Mouse (Mus musculus): ENCODE results near the gene Endod1.

Endod1 gene

GRCm38 (mm10) chr9:14335829-14336228 lies 45.5 kb downstream of the Endod1 start:
- no peak for DNase-seq (ENCODE audit: low read depth, low spot score)

DNA sequence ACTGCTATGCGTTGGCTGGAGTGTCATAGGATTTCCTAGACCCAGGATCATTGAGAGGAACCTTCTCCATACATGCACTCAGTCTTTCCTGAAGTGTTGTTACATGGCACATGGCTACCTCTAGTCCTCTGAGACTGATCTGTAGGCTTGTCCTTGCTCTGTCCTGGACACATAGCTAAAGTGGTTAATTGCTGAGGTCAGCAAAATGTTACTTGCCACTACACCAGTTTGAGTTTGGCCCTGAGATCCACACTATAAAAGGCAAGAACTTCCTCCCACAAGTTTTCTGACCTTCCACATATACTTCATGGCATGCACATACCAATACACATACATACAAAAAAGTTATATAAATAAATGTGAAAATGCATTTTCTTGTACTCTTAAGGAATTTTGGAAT lies 64.7 kb downstream of the Endod1 start:
- no peak for DNase-seq (ENCODE audit: low read depth, low spot score)

DNA sequence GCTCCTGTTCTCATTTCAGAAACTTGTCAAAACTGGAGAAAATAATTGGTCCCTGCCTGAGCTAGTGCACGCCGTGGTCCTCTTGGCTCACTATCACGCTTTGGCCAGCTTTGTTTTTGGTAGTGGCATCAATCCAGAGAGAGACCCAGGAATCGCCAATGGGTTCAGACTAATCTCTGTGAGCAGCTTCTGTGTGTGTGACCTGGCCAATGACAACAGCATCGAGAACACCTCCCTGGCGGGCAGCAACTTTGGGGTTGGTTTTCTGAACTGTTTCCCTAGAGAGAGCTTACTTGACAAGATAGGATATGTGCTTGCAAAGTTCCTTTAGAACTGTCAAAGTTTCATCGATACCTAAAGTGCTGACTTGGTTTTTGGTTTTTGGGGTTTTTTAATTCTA lies 66.8 kb downstream of the Endod1 start:
- DNase-seq (ENCODE audit: low read depth, low spot score), result no peak

- no peak for DNase-seq (ENCODE audit: low read depth, low spot score)
These were observed 67.3 kb downstream of the Endod1 start for GRCm38 (mm10) chr9:14313968-14314367.

DNA sequence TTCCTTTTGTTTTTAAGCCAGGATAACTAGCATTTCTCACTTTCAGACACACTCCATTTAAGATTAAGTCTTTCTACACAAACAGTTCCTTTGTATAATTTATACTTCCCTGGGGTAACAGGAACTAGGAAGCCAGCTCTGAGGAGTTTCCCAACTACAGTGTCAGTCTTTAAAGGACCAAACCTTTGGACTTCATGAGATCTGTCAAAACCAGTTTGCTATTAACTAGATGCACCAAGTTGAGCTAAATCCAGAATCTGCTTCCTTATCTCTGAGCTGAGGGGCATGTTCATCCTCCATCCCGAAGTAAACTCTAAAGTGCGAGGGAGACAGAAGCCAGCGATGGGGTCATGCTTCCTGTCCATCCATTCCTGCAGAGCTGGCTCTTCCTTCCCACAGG lies 74.0 kb downstream of the Endod1 start:
- DNase-seq (ENCODE audit: low read depth, low spot score), result no peak

DNA sequence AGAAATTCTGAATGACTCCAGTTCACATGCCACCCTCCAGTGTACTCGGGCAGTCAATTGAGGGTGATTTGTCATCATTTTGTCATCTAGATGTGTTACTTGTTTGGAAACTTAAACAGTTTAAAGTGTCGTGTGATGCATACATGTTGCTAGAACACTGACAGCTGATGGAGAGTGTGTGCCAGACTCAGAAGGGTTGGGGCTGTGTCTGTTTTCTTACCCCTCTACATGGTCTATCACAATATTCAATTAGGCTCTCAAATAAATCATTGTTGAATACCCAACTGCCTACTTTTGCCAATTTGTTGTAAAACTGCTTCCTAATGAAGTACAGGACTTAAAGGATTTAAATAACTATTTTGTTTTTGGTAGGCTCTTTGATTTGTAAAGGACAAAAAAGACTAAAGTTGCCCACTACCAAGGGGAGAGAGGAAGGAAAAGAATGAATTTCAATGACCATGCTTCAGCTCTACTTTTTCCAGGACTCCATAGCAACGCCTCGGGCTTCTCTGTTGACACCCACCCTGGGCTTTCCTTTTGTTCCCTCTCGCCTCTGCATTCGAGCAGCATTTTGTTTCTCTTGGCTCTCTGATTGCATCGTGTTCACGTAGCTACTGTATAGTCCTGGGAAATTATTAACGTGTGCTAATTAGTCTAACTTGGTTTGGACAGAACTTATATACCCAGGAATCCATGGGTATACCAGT lies 76.9 kb downstream of the Endod1 start:
- no peak for DNase-seq (ENCODE audit: low read depth, low spot score)

Measured in CD4-positive helper T cell, adult 2 months (primary cell).